Mouse (Mus musculus) right cerebral cortex, postnatal 10 days (tissue): ENCODE measurements around the gene Tmed11.
"Not testable (repeated sequence)": the region's sequence is repeated elsewhere in the genome, so short reads cannot be mapped to it uniquely, and the experiment has no call there.

Source experiments
- DNase-seq, 2 experiments: peaks; one replicate each; pipeline ENCODE4 v3.0.0; 2021; ENCODE audit warnings: low spot score in 2 of 2

The Tmed11 gene

DNA sequence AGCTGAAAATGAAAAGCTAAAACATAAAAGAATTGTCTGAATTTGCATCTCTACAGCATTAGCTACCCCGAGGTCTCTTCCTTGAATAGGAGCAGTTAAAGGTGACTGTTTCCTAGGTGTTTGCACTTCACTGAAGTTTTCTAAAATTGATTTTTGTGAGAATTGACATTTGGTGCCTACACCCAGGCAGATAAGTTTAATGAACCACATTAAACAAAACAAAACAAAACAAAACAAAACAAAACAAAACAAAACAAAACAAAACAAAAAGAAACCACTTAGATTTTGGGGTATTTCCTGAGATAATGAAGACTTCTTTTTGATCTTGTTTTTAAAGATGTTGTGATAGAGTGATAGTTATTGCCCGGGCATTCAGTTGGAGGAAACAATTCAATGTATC is at the start of gene Tmed11:
Tmed11 (minus strand) TSS at position 101 of the 400 bp plus-strand sequence.
- not testable (repeated sequence) for DNase-seq

DNA sequence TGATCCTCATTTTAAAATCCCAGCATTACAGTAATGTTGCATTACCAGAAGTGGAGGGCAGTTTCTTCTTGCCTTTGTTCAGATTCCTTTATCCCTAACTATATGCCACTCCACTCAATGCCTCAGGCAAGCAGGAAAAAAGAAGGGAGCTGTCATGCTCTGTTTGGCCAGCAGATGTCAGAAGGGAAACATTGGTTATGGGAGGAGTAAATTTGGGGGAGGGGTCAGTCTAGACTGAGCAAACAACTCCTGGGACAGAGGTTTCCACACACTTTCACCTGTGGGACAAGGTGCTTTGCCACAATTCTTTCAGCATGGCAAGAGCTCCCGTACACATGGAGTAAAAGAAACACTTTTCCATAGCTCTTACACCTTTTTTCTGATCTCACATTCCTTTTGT is 41.0 kb upstream of the Tmed11 start:
- peak in 1 of 2 experiments; percentile 22 for DNase-seq

GRCm38 (mm10) chr5:108823276-108823675 is 28.1 kb upstream of the Tmed11 start:
- DNase-seq = peak in 1 of 2 experiments; percentile 18

GRCm38 (mm10) chr5:108808750-108809149 is 13.6 kb upstream of the Tmed11 start, which contains the start of gene Vmn2r8:
Vmn2r8 (minus strand) TSS chr5:108808850.
- not testable (repeated sequence) for DNase-seq

- no peak for DNase-seq
These were observed 8.5 kb upstream of the Tmed11 start for GRCm38 (mm10) chr5:108803646-108804045.

DNA sequence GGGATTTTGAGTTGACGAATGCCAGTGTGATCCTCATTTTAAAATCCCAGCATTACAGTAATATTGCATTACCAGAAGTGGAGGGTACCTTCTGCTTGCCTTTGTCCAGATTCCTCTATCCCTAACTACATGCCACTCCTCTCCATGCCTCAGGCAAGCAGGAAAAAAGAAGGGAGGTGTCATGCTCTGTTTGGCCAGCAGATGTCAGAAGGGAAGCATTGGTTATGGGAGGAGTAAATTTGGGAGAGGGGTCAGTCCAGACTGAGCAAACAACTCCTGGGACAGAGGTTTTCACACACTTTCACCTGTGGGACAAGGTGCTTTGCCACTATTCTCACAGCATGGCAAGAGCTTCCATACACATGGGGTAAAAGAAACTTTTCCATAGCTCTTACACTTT is 4.8 kb downstream of the Tmed11 start:
- peak in 1 of 2 experiments; percentile 21 for DNase-seq

GRCm38 (mm10) chr5:108774630-108775306 is 20.4 kb downstream of the Tmed11 start, which contains the start of gene Rnf212:
Rnf212 (minus strand) TSS chr5:108774982.
- peak in 1 of 2 experiments; percentile 14 for DNase-seq

GRCm38 (mm10) chr5:108760002-108760401 is 35.2 kb downstream of the Tmed11 start:
- DNase-seq = no peak

- DNase-seq = peak; percentile 37 to 39
These were observed 36.8 kb downstream of the Tmed11 start for GRCm38 (mm10) chr5:108758396-108758795.

DNA sequence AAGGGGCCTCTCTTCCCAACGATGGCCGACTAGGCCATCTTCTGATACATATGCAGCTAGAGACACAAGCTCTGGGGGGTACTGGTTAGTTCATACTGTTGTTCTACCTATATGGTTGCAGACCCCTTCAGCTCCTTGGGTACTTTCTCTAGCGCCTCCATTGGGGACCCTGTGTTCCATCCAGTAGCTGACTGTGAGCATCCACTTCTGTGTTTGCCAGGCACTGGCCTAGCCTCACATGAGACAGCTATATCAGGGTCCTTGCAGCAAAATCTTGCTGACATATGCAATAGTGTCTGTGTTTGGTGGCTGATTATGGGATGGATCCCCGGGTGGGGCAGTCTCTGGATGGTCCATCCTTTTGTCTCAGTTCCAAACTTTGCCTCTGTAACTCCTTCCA is 43.9 kb downstream of the Tmed11 start:
- not testable (repeated sequence) for DNase-seq

GRCm38 (mm10) chr5:108750328-108751210 is 44.6 kb downstream of the Tmed11 start:
- DNase-seq = no peak

DNA sequence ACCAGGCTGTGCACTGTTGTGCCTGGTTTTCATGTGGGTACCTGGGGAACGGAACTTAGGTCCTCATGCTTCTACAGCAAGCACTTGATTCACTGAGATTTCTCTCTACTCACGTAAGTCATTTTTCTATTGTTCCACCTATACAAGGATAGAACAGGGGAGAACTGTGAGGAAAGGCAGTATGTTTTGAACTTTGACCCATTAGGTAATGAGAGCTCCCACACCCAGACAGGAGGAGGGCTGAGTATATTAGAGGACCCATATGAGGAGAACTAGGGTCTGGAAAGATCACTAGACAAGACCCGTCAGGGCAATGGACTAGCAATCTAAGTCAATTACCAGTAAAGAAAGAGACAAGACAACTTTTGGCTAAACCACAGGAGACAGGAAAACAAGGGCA is 50.5 kb downstream of the Tmed11 start:
- DNase-seq = no peak

DNA sequence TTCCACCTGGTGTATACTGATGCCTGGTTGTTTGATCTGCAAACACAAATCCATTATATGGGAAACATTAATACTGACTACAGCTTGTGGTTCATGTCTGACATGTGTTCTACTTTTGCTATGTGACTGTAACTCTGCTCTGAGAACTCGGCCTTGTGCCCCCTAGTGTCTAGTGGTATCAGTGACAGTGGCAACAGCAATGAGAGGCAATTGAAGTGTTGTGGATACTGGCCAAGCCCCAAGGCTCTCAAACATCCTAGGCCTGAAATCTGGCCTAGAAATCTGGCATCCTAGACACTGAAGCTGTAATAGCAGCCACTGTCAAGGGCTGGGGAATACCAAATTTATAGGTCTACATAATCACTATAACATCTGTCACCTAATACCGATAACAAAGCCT is 51.3 kb downstream of the Tmed11 start:
- DNase-seq = no peak

DNA sequence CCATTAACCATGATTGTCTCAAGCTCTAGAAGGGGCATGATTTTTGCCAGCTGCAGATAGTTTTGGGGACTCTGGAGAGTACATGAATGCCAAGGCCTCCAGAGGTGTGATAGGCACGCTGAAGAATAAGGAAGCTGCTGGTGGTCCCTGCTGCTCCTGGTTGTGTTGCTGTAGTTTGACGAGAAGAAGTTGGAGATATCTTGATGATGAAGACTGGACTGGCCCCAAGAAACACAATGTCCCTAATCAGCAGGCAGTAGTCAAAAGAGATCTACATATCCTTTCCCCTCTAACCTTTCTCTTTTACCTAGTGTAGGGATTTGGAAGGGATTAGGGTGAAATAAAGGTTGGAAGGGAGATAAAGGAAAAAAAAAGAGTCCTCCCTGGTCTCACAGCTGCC is 52.6 kb downstream of the Tmed11 start:
- no peak for DNase-seq

DNA sequence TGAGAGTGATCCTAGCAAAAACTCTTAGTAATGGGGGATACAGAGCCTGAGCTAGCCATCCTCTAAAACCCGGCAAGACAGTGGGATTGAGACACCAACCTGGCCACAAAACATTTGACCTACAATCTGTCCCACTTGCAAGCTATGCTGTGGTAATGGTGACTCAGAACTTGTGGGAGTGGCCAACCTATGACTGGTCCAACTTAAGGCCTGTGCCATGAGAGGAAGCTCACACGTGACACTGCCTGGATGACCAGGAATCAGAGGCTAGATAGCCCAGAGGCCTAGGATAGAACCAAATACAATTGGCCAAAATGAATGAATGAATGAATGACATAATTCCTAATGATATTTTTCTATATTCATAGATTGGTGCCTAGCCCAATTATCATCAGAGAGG is 53.3 kb downstream of the Tmed11 start:
- DNase-seq = no peak

GRCm38 (mm10) chr5:108727425-108727824 is 67.7 kb downstream of the Tmed11 start:
- no peak for DNase-seq
